Mouse (Mus musculus) embryonic facial prominence, embryonic 15.5 days (tissue): Measurements from ENCODE around the gene Snx15. TPM values are rescaled to one million over a fixed set of nuclear protein-coding genes. Genes with fewer than 3 reads are reported as not detected.

Source experiments
- ATAC-seq: fragments of 200-750 bp; cut with Nextera tagmentation; 2 replicates; pipeline ENCODE4 v1.8.0; 2017; ENCODE audit warnings: low read depth, moderate TSS enrichment; ENCODE audit not compliant: insufficient number of reproducible peaks, low FRiP score, low TSS enrichment
- H3K27ac ChIP-seq: fragments of 300-500 bp; sonication (generic); replicated peaks from 2 replicates; pipeline ENCODE4 v1.5.1; 2015; ENCODE audit warnings: mild to moderate bottlenecking, inconsistent platforms
- H3K27me3 ChIP-seq: fragments of 300-500 bp; sonication (generic); 2 replicates; pipeline ENCODE4 v1.6.1; 2015; ENCODE audit warnings: inconsistent platforms
- H3K36me3 ChIP-seq: fragments of 300-500 bp; sonication (generic); 2 replicates; pipeline ENCODE4 v1.6.1; 2015; ENCODE audit warnings: mild to moderate bottlenecking, inconsistent platforms
- H3K4me1 ChIP-seq: fragments of 300-500 bp; sonication (generic); 2 replicates; pipeline ENCODE4 v1.6.1; 2015; ENCODE audit warnings: inconsistent platforms
- H3K4me2 ChIP-seq: fragments of 300-500 bp; sonication (generic); replicated peaks from 2 replicates; pipeline ENCODE4 v1.6.1; 2015; ENCODE audit warnings: mild to moderate bottlenecking, inconsistent platforms
- H3K4me3 ChIP-seq: fragments of 300-500 bp; sonication (generic); replicated peaks from 2 replicates; pipeline ENCODE4 v1.5.1; 2015; ENCODE audit warnings: mild to moderate bottlenecking, inconsistent platforms
- H3K9ac ChIP-seq: fragments of 300-500 bp; sonication (generic); 2 replicates; pipeline ENCODE4 v1.6.1; 2015; ENCODE audit warnings: inconsistent platforms
- H3K9me3 ChIP-seq: fragments of 300-500 bp; sonication (generic); replicated peaks from 2 replicates; pipeline ENCODE4 v1.6.1; 2016; ENCODE audit warnings: inconsistent platforms
- WGBS: fragments of 180-500 bp; shearing (Covaris S2); methylation state at CpG from one replicate; pipeline ENCODE4 v1.1.7; 2015; 5-methylcytosine and 5-hydroxymethylcytosine counted together
- polyA plus RNA-seq: library from polyadenylated mRNA; unstranded; fragments of >200 nt; fragmentation: Nextera tagmentation; extraction: Ambion mirVana; gene quantifications from 2 replicates; pipeline ENCODE4 v1.2.1, GENCODE M21; 2015

Gene Snx15
- polyA plus RNA-seq, 1 experiment from 2014 or later = 37.9 TPM

DNA sequence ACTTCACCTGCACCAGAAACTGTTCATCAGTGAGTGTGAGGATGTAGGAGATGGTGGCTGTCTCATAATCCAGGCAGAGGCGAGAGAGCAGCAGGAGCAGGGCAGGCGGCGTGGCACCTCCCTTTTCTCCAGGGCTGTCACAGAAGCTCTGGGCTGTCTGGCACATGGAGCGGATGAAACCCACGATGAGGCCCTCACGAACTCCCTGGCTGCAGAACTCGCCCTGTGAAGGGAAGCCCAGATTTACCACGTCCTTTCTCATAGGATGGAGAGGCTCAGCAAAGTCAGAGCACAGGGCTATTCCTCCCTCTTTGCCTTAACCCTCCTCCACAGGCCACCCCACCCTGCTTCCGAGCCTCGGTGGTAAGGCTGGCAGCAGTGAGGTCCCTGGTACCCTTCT, 58.3 kb downstream of the Snx15 start:
- Histone ChIP-seq H3K4me2 (no peak overlapping the region), H3K9me3 (no peaks in the 10 kb centered on the region), H3K4me1 (peaks cover 23% of the 10 kb centered on the region), H3K27ac (no peak overlapping the region), H3K27me3 (no peaks in the 10 kb centered on the region), H3K4me3 (no peak overlapping the region), H3K36me3 (peaks cover 52% of the 10 kb centered on the region), H3K9ac (no peak overlapping the region)
- 87% methylated on average over 10 of the region's 10 CpGs for WGBS
- ATAC-seq = no peak

Other genes starting within 250 kb of the Snx15 start
- gene Tigd3, start 234.2 kb downstream of the Snx15 start, polyA plus RNA-seq = 3.4 and 3.6 TPM in 2 replicates
- 144 and 167 TPM in 2 replicates for gene Dpf2, start 215.3 kb downstream of the Snx15 start, polyA plus RNA-seq
- gene Cdc42ep2, start 203.5 kb downstream of the Snx15 start, polyA plus RNA-seq = 11.0 TPM in 2 replicates
- gene Pola2, start 164.1 kb downstream of the Snx15 start, polyA plus RNA-seq = 59.6 and 65.4 TPM in 2 replicates
- not detected in 2 replicates for gene Slc22a20, start 142.2 kb downstream of the Snx15 start, polyA plus RNA-seq
- 22.1 and 22.4 TPM in 2 replicates for gene Capn1, start 112.4 kb downstream of the Snx15 start, polyA plus RNA-seq
- gene Syvn1, start 81.7 kb downstream of the Snx15 start, polyA plus RNA-seq = 34.2 and 39.8 TPM in 2 replicates
- 66.8 and 67.1 TPM in 2 replicates for gene Mrpl49, start 70.5 kb downstream of the Snx15 start, polyA plus RNA-seq
- gene Fau, start 70.5 kb downstream of the Snx15 start, polyA plus RNA-seq = 809 and 853 TPM in 2 replicates
- gene Znhit2, start 67.1 kb downstream of the Snx15 start, polyA plus RNA-seq = 37.1 and 41.1 TPM in 2 replicates
- 21.7 and 24.6 TPM in 2 replicates for gene Tm7sf2, start 59.9 kb downstream of the Snx15 start, polyA plus RNA-seq
- 75.9 and 76.4 TPM in 2 replicates for gene Vps51, start 51.1 kb downstream of the Snx15 start, polyA plus RNA-seq
- gene Tmem262, start 48.3 kb downstream of the Snx15 start, polyA plus RNA-seq = not detected in 2 replicates
- 1.9 and 2.1 TPM in 2 replicates for gene Gm28374, start 46.0 kb downstream of the Snx15 start, polyA plus RNA-seq
- gene Zfpl1, start 43.3 kb downstream of the Snx15 start, polyA plus RNA-seq = 86.9 and 90.9 TPM in 2 replicates
- gene Cdca5, start 43.3 kb downstream of the Snx15 start, polyA plus RNA-seq = 27.7 and 29.0 TPM in 2 replicates
- gene AC131692.1, start 33.9 kb downstream of the Snx15 start, polyA plus RNA-seq = not detected in 2 replicates
- 0.25 TPM in 2 replicates for gene Naaladl1, start 22.5 kb downstream of the Snx15 start, polyA plus RNA-seq
- 48.4 and 48.6 TPM in 2 replicates for gene Sac3d1, start 9.7 kb downstream of the Snx15 start, polyA plus RNA-seq
- gene Batf2, start 12.7 kb upstream of the Snx15 start, polyA plus RNA-seq = 0.19 and 0.39 TPM in 2 replicates
- 98.5 and 100 TPM in 2 replicates for gene Arl2, start 13.2 kb upstream of the Snx15 start, polyA plus RNA-seq
- 0.11 and 0.13 TPM in 2 replicates for gene Majin, start 56.1 kb upstream of the Snx15 start, polyA plus RNA-seq
- gene Gpha2, start 98.1 kb upstream of the Snx15 start, polyA plus RNA-seq = 2.5 and 3.3 TPM in 2 replicates
- 39.2 and 39.7 TPM in 2 replicates for gene Ppp2r5b, start 107.6 kb upstream of the Snx15 start, polyA plus RNA-seq
- 10.3 and 11.0 TPM in 2 replicates for gene Atg2a, start 113.4 kb upstream of the Snx15 start, polyA plus RNA-seq
- gene Ehd1, start 148.4 kb upstream of the Snx15 start, polyA plus RNA-seq = 77.2 and 83.5 TPM in 2 replicates
- 1.5 and 2.5 TPM in 2 replicates for gene Cdc42bpg, start 178.2 kb upstream of the Snx15 start, polyA plus RNA-seq
- gene Men1, start 206.7 kb upstream of the Snx15 start, polyA plus RNA-seq = 82.1 and 91.7 TPM in 2 replicates
- 15.6 and 16.7 TPM in 2 replicates for gene Map4k2, start 212.8 kb upstream of the Snx15 start, polyA plus RNA-seq
- gene Sf1, start 235.4 kb upstream of the Snx15 start, polyA plus RNA-seq = 132 and 145 TPM in 2 replicates